Mouse (Mus musculus): ENCODE data around the gene Mast4. TPM values are rescaled to one million over a fixed set of nuclear protein-coding genes. Genes with fewer than 3 reads are reported as not detected.

Gene Mast4
- polyA plus RNA-seq, 1 experiment from 2014 or later, result 18.8 TPM

DNA sequence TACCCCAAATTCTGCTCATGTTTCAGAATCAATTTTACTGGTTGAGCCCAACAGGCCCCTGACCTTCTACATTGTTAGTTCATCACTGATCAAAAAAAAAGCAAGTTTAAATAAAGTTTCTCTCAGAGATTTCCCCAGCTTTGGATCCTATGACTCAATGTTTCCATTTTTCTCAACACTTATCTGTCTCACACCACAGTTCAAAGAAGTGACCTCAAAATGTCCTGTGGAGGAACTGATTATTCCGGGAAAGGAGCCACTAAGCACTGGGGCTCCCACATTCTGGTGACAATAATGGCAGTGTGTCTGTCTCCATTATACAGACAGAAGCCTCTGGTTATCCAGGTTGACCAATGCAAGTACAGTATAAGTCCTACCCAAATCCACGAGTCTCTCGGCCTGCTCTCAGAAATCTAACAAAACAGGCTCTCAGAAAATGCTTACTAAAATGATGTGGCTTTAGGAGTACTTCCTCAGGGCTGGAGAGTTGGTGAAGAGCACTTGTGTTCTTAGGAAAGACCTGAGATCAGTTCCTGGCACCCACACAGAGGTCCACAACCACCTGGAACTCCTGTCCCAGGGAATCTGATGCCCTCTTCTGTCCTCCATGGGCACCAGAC, 319.1 kb downstream of the Mast4 start:
- no peaks in the 10 kb centered on the region for H3K27me3 ChIP-seq (replicated peaks)
- 88% methylated on average over 3 of the region's 3 CpGs for WGBS
- no peaks in the 10 kb centered on the region for H3K9me3 ChIP-seq
- H3K4me1 ChIP-seq, result no peaks in the 10 kb centered on the region
- H3K4me3 ChIP-seq, result no peak overlapping the region
- H3K4me2 ChIP-seq (replicated peaks), result no peak overlapping the region
- H3K9ac ChIP-seq, result no peak overlapping the region
- no peak for ATAC-seq (ENCODE audit: low FRiP score, low read depth)
- H3K36me3 ChIP-seq, result no peaks in the 10 kb centered on the region
- no peak overlapping the region for H3K27ac ChIP-seq

DNA sequence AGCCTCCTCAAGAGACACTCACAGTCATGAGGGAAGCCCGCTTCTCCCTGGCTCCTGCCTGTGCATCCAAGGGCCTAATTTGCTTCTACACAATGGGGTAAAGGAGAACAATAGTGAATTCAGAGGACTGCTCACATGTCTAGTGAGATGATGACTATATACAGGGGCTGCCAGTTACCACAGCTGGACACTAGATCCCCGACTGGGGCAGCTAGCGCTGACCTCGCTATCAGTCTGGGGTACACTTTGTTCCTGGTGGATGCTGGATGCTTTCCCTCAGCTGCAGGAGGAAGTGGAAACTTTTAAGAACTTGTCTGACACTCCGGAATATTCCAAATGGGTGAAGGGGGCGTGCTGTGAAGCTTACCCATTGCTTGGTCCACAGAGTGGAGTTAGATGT, 319.7 kb downstream of the Mast4 start:
- H3K27ac ChIP-seq, result no peak overlapping the region
- no peaks in the 10 kb centered on the region for H3K4me1 ChIP-seq
- no peaks in the 10 kb centered on the region for H3K27me3 ChIP-seq (replicated peaks)
- no peaks in the 10 kb centered on the region for H3K9me3 ChIP-seq
- 56% methylated on average over 6 of the region's 6 CpGs for WGBS
- no peak overlapping the region for H3K4me2 ChIP-seq (replicated peaks)
- H3K9ac ChIP-seq, result no peak overlapping the region
- no peak overlapping the region for H3K4me3 ChIP-seq
- ATAC-seq (ENCODE audit: low FRiP score, low read depth), result no peak
- no peaks in the 10 kb centered on the region for H3K36me3 ChIP-seq

DNA sequence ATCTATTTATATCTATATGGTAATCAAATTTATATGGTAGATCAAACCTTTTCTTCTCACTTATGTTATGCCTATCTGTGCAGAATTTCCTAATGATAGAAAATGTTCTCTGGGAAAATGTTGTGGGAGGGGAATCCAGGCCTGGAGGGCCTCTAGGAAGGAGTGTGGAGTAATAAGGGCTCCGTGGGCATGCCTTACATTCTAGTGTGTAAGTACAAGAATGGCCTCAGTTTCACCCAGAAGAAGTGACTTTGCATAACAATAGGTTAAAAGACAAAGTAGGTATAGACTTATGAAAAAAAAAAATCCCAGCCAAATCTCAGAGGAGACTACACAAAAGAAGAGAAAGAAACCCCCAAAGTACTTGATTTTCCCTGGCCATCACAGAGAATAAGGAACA, 320.1 kb downstream of the Mast4 start:
- no peak overlapping the region for H3K4me2 ChIP-seq (replicated peaks)
- no peaks in the 10 kb centered on the region for H3K27me3 ChIP-seq (replicated peaks)
- WGBS, result 12% methylated on average over 1 of the region's 1 CpGs
- H3K9ac ChIP-seq, result no peak overlapping the region
- no peak for ATAC-seq (ENCODE audit: low FRiP score, low read depth)
- H3K4me1 ChIP-seq, result no peaks in the 10 kb centered on the region
- H3K36me3 ChIP-seq, result no peaks in the 10 kb centered on the region
- no peak overlapping the region for H3K4me3 ChIP-seq
- H3K27ac ChIP-seq, result no peak overlapping the region
- no peaks in the 10 kb centered on the region for H3K9me3 ChIP-seq

DNA sequence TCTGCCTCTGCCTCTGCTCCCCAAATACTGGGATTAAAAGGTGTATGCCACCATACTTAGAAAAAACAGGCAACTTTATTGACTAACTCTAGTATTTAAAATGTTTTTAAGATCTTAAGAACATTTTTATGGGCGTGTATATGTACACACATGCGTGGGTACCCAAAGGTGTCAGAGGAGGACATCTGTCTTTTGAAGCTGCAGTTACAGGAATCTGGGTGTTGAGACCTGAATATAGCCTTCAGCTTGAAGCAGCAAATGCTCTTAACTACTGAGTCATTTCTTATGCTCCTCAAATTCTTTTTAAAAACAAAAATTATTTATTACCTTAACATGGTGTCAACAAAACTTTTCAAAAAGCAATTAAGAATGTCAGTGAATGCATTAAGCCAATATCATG, 329.1 kb downstream of the Mast4 start:
- no peak overlapping the region for H3K4me3 ChIP-seq
- no peaks in the 10 kb centered on the region; the same call in 1 of the 2 replicates for H3K27me3 ChIP-seq (replicated peaks)
- H3K27ac ChIP-seq, result no peak overlapping the region
- H3K4me2 ChIP-seq (replicated peaks), result no peak overlapping the region
- no peak overlapping the region for H3K9ac ChIP-seq
- H3K9me3 ChIP-seq, result no peaks in the 10 kb centered on the region
- H3K4me1 ChIP-seq, result peaks cover 12% of the 10 kb centered on the region; the same call in 1 of the 2 replicates
- 89% methylated on average over 2 of the region's 2 CpGs for WGBS
- no peaks in the 10 kb centered on the region for H3K36me3 ChIP-seq
- no peak for ATAC-seq (ENCODE audit: low FRiP score, low read depth)

DNA sequence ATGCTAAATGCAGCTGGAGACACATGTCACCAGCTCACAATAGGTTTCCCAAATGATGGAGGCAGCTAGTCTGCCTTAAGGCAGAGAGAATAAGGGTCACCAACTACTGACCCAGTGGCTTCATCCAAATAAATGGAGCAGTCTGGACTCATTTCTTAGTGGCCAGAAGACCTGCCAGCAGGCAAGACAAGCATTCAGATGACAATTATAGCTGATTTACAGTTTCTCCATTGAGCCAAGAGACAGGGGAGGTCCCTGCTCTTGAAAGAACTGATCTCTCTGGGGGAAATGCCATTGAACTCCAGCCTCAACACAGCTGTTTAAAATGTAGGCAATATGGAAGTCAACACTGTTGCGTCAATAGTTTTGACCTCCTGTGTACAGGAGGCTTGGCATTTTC, 332.5 kb downstream of the Mast4 start:
- Histone ChIP-seq H3K4me1 (peaks cover 12% of the 10 kb centered on the region; the same call in 1 of the 2 replicates), H3K27ac (no peak overlapping the region), H3K36me3 (no peaks in the 10 kb centered on the region), H3K4me2 (replicated peaks) (no peak overlapping the region), H3K9ac (no peak overlapping the region), H3K4me3 (no peak overlapping the region), H3K27me3 (replicated peaks) (no peaks in the 10 kb centered on the region; the same call in 1 of the 2 replicates), H3K9me3 (no peaks in the 10 kb centered on the region)
- WGBS, result 6% methylated on average over 1 of the region's 1 CpGs
- ATAC-seq (ENCODE audit: low FRiP score, low read depth), result no peak

DNA sequence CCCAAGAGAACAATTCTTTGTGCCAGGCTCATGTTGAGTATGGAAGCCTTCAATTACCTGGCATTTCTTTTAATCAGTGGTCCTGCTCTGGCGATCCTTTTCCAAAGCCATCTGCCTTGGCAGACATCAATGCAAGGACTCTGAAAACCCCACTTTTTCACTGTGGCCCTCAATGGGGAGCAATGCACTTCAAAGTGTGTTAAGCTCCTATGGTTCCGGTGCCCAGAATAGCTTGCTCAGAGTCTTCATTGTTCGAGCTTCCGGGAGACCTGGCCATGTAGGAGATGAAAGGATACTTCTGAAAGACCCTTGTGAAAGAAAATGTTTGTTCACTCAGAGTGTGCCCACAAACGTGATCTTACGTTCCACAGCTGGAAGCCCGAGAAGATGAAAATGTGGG, 333.4 kb downstream of the Mast4 start:
- Histone ChIP-seq H3K4me3 (no peak overlapping the region), H3K4me2 (replicated peaks) (no peak overlapping the region), H3K9ac (no peak overlapping the region), H3K9me3 (no peaks in the 10 kb centered on the region), H3K4me1 (peaks cover 12% of the 10 kb centered on the region; the same call in 1 of the 2 replicates), H3K27me3 (replicated peaks) (no peaks in the 10 kb centered on the region; the same call in 1 of the 2 replicates), H3K27ac (no peak overlapping the region), H3K36me3 (no peaks in the 10 kb centered on the region)
- 23% methylated on average over 7 of the region's 7 CpGs for WGBS
- ATAC-seq (ENCODE audit: low FRiP score, low read depth), result no peak

DNA sequence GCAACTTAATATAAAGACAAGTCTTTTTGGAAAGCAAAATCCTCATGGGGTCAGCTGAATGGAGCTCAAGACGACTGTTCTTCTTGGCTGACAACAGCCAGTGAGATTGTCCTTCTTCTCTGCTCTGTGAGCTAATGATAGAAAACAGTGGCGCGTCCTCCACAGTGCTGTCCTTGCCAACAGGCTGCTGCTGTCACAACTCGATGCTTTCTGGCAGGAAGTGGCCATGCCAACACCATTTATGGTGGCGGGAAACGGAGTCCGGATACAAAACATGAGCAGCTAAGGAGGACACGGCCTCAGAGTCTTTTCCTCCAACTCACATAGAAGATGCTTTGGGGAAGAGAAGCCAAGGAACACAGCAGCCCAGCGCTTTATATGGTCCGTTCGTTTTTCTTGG, 340.2 kb downstream of the Mast4 start:
- 90% methylated on average over 11 of the region's 11 CpGs for WGBS
- Histone ChIP-seq H3K4me2 (replicated peaks) (no peak overlapping the region), H3K9ac (no peak overlapping the region), H3K36me3 (no peaks in the 10 kb centered on the region), H3K4me1 (no peaks in the 10 kb centered on the region), H3K27me3 (replicated peaks) (no peaks in the 10 kb centered on the region), H3K4me3 (no peak overlapping the region), H3K27ac (no peak overlapping the region), H3K9me3 (no peaks in the 10 kb centered on the region)
- no peak for ATAC-seq (ENCODE audit: low FRiP score, low read depth)

DNA sequence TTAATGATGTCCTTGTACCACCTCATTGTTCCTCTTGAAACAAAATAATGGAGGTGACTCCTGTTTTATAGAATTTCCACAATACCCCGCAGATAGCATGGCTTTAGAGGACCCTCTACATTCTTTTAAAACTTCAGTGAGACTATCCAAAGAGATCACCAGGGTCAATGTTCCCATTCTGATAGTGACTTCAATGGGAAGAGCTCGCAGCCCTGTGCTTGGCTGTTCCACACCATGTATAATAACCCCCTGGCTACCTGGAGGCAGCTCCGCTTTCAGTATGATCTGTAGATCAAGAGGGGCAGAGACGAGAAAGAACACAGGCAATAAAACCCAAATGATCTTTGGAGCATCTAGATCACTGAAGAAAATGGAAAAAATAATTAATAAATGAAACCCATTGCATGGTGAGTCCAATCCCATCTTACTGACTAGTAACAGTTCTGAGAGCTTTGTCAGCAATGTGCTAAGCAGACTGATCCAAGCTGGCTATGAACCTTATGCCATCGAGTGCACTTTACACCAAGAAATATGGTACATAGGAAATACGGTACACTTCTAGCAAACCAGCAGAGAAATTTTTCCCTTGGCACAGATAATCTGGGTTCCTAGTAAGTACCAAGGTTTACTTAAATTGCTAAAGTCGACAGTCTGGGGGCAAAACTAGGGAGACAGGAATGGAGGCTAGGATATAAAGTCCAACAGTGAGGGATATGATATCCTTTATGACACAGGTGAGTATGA, 341.4 kb downstream of the Mast4 start:
- no peaks in the 10 kb centered on the region for H3K27me3 ChIP-seq (replicated peaks)
- no peak for ATAC-seq (ENCODE audit: low FRiP score, low read depth)
- no peak overlapping the region for H3K27ac ChIP-seq
- H3K4me3 ChIP-seq, result no peak overlapping the region
- H3K9me3 ChIP-seq, result no peaks in the 10 kb centered on the region
- no peaks in the 10 kb centered on the region for H3K4me1 ChIP-seq
- H3K4me2 ChIP-seq (replicated peaks), result no peak overlapping the region
- H3K36me3 ChIP-seq, result no peaks in the 10 kb centered on the region
- no peak overlapping the region for H3K9ac ChIP-seq
- 85% methylated on average over 7 of the region's 7 CpGs for WGBS

DNA sequence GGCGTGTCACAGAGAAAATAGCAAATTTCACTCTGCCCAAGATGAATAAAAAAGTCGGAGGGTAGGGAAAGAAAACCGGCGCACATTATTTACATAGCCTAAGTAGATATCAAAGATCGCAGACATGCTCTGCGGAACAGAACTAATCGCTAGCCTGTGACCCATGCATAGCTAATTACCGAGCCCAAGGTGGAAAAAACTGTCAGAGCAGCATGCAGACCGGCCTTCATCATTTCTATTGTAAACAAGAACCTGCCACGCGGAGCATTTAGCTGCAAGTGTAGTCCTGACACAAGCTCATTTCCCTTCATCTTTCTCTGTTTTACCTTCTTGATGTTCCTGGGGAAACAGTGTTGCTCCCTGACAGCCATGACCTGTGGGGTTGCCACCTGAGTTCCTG, 342.4 kb downstream of the Mast4 start:
- 61% methylated on average over 11 of the region's 11 CpGs for WGBS

DNA sequence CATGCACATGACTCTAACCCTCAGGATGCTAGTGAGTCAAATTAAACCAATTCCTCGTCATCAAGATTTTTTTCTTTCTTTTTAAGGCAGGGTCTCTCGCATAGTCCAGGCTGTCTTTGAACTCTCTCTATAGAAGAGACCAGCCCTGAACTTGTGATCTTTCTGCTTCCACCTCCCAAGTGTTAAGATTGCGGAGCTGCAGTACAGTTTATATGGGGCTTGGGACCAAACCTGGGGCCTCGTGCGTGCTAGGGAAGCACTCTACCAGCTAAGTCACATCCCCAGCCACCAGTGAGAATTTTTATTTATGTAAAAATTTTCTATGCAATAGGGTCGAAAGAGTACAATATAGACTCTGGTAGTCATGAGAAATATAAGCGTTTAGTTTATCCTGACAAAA, 343.1 kb downstream of the Mast4 start:
- no peak for ATAC-seq (ENCODE audit: low FRiP score, low read depth)
- whole genome bisulfite sequencing, result 89% methylated on average over 7 of the region's 7 CpGs

More for the DNA sequence above, 342.4 kb downstream of the Mast4 start:
- no peaks in the 10 kb centered on the region for H3K36me3 ChIP-seq
- H3K27me3 ChIP-seq (replicated peaks), result no peaks in the 10 kb centered on the region
- no peak for ATAC-seq (ENCODE audit: low FRiP score, low read depth)
- no peaks in the 10 kb centered on the region for H3K4me1 ChIP-seq
- H3K4me2 ChIP-seq (replicated peaks), result no peak overlapping the region
- H3K27ac ChIP-seq, result no peak overlapping the region
- no peak overlapping the region for H3K9ac ChIP-seq
- H3K4me3 ChIP-seq, result no peak overlapping the region
- H3K9me3 ChIP-seq, result no peaks in the 10 kb centered on the region

DNA sequence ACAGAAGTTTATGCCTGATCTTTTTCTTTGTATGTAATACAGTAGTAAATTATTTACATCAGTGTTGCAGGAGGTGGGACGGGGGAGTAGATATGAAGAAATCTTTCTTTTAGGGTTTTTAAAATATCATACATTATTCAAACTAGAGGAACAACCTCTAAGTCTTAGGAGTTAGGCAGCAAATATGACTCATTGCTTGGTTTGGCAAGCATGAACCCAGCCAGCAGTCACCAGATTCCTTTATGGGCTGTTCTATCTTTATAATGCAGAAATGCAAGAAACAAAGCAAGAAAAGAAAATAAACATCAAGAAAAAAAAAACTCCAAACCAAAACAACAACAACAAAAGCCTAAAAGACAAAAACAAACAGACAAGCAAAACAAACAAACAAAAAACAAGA, 344.2 kb downstream of the Mast4 start:
- no peaks in the 10 kb centered on the region for H3K36me3 ChIP-seq
- ATAC-seq (ENCODE audit: low FRiP score, low read depth), result no peak
- no peak overlapping the region for H3K9ac ChIP-seq
- H3K4me3 ChIP-seq, result no peak overlapping the region
- no peak overlapping the region for H3K27ac ChIP-seq
- H3K4me1 ChIP-seq, result no peaks in the 10 kb centered on the region
- H3K4me2 ChIP-seq (replicated peaks), result no peak overlapping the region
- WGBS, result 90% methylated on average over 1 of the region's 1 CpGs
- no peaks in the 10 kb centered on the region for H3K27me3 ChIP-seq (replicated peaks)
- no peaks in the 10 kb centered on the region for H3K9me3 ChIP-seq

More for the DNA sequence above, 343.1 kb downstream of the Mast4 start:
- Histone ChIP-seq H3K9me3 (no peaks in the 10 kb centered on the region), H3K4me3 (no peak overlapping the region), H3K27ac (no peak overlapping the region), H3K9ac (no peak overlapping the region), H3K4me2 (replicated peaks) (no peak overlapping the region), H3K4me1 (no peaks in the 10 kb centered on the region), H3K36me3 (no peaks in the 10 kb centered on the region), H3K27me3 (replicated peaks) (no peaks in the 10 kb centered on the region)

DNA sequence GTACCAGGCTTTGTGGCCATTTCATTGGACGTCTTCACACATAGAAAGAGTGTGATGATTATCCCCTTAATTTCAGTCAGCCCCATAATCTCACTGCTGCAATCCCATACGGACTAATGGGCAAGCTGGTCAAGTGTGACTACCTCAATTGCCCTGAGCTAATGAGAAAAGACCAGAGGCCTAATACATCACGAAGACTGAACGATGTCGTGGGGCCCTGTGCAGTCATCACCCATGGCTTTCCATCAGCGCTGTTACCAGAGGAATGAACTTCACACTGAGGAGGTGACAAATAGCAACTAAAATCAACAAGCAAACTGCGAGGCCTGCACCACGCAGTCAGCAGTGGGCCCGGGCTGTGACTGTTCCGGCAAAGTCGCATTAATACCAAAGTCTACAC, 344.7 kb downstream of the Mast4 start:
- H3K4me2 ChIP-seq (replicated peaks), result no peak overlapping the region
- no peaks in the 10 kb centered on the region for H3K9me3 ChIP-seq
- H3K4me3 ChIP-seq, result no peak overlapping the region
- no peak overlapping the region for H3K9ac ChIP-seq
- no peaks in the 10 kb centered on the region for H3K36me3 ChIP-seq
- peak; percentile 50; the same call in 1 of the 2 replicates for ATAC-seq (ENCODE audit: low FRiP score, low read depth)
- no peaks in the 10 kb centered on the region for H3K4me1 ChIP-seq
- 58% methylated on average over 11 of the region's 11 CpGs for WGBS
- no peaks in the 10 kb centered on the region for H3K27me3 ChIP-seq (replicated peaks)
- H3K27ac ChIP-seq, result no peak overlapping the region

DNA sequence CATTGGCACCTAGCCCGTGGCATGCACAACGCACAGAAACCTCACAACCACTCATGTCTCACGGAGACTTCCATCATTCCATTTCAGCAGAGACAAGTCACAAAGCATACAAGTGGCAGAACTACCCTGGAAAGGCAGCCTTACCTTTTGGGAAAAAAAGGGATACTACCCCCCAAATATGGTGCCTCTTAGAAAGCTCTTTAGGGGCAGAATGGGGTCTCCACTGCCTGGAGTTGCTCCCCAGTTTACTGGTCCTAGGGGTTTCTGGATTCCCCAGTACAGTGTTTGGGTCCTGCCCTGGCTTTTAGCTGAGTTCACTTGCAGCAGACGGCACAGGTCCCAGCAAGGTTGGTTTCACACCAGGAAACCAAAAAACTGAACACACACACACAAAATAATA, 345.3 kb downstream of the Mast4 start:
- no peak overlapping the region for H3K4me3 ChIP-seq
- ATAC-seq (ENCODE audit: low FRiP score, low read depth), result no peak
- H3K9ac ChIP-seq, result no peak overlapping the region
- H3K4me1 ChIP-seq, result no peaks in the 10 kb centered on the region
- 92% methylated on average over 4 of the region's 4 CpGs for WGBS
- no peaks in the 10 kb centered on the region for H3K36me3 ChIP-seq
- no peaks in the 10 kb centered on the region for H3K9me3 ChIP-seq
- no peak overlapping the region for H3K4me2 ChIP-seq (replicated peaks)
- H3K27me3 ChIP-seq (replicated peaks), result no peaks in the 10 kb centered on the region
- no peak overlapping the region for H3K27ac ChIP-seq
